Mouse (Mus musculus): Measurements from ENCODE around the gene Afap1l2.

Gene Afap1l2

DNA sequence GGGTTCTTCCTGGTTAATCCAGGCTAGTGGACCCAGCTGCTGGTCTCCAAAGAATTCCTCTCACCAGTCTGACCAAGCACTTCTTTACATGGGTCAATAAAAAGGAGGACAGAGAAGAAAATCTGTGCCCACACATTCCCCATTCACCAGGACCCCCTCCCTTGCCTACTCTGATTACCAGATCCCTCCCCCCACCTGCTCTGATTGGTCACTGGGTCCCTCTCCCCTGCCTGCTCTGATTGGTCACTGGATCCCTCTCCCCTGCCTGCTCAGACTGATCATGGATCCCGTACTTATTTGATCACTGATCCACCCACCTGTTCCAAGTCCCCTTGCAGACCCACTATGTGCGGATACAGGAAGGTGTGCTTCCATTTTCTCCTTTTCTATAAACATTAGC is 116.6 kb downstream of the Afap1l2 start:
- CTCF ChIA-PET, result no interaction called here

DNA sequence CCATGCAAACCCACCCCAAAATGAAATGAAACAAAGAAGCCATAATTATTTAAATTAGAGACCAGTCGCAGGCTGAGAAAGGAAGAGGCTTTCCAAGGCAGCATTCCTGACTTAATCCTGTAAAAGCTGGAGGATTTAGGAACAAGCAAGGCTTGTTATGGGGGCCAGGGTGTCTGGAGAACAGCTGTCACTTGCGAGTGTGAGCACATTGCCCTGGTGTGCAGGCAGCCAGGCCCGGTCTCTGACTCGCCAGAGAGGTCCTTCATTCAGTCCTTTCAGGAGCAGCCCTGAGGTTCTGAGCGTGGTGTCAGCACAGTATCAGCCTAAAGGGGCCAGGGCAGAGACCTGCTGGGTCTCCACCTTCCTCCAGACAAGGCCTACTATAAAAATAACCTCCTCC is 119.4 kb downstream of the Afap1l2 start:
- CTCF ChIA-PET, result no interaction called here

DNA sequence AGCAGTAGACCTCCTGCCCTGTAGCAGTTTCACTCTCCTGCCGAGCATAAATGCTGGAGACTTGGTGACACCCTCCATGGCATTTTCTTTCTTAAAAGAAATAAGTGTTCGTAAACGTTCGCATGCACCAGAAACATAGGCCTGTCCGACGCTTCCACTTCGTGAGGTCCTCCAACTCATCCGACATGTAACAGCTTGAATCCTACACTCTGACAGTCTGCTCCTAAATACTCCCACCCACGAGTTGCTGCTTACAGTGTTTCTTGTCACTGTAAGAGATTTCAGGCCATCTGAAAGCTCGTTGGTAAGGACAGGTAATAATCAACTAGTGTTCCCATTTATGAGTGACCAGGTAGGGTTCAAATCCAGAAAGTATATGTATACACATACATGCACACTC is 120.1 kb downstream of the Afap1l2 start:
- CTCF ChIA-PET, result no interaction called here

DNA sequence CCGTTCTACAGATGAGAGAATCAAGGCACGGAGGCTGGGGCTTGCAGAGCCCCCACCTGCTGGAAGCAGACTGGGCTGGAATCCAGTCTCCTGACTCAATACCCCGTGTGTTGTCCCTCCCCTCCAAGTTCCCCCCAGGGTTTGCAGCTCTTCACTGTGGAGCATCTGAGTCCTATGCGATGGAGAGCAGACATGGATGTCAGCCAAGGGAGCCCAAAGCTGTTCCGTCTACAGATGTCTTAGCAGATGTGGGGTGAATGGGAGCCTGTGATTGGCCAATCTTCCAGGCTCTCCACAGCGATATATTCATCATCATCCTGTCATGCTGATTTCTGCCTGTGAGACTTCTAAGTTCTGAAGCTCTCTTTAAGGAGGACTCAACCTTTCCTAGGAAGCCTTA is 130.7 kb downstream of the Afap1l2 start:
- CTCF ChIA-PET, result no interaction called here

DNA sequence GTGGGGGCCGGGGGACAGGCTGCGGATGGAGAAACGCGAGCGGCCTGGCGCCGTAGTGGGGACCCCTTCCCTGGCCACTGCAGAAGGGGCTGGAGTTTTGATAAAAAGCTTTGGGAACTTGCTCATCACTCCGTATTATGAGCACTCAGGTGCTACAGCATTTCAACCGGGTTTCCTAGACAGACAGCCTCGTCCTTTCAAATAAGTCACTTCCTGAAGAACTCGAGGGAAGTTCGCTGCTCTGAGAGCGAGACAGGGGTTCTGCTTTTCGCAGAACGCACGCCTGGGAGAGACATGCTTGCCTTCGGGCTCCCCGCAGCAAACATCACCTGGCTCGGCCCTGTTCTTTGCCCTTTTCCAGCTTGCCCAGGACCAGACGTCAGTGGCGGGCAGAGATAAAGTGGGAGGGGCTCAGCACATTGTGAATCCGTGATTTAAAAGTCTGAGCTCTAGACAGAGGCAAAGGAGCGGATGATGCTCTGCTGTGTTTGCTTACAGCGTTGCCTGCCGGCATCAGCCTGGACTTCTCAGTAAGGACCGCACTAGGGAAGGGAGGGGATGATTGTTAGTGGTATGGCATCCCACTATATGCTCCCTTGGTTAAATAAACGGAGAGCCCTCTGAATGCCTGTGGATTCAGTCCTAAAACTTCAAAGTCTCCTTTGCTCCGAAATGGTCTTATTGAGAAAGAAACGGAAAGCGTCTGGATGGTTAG is 133.3 kb downstream of the Afap1l2 start:
- CTCF ChIA-PET, result no interaction called here

DNA sequence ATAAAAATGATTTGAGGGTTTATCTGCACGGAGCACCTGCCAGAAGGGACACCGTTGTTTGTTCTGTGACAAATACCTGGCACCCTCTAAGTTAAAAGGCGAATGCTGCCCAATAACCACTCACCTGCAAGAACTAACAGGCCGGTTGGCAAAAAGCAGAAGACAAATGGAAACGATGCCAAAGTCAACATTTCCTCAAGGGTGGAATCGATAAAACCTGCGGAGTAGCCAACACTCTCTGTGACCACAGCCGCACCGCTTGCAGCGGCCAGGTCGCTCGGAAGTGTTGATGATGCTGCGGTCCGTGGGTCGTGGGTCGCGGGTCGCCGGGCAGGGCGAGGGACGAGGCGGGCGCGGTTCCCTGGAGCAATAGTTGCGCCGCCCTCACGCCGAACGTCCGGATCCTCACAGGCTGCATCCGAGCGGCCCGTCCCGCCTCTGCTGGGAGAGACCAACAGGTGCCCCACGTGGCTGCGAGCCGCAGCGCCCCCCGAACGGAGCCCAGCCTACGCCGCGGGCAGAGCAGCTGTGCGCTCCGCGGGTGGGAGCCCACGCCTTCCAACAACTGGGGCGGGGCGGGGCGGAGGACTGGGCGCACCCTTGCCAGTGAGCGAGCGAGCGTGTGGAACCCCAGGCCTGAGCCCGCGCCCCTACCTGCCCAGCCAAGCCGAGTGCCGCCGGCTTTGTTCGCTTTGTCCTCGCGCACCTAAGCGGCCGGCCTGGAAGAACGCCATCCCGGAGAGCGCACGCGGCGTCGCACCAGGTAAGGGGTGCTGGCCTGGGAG is 134.0 kb downstream of the Afap1l2 start, which contains the start of gene Vwa2:
Gene Vwa2 (plus strand): TSS at position 434 of the 785 bp plus-strand sequence.
- CTCF ChIA-PET, result no interaction called here

DNA sequence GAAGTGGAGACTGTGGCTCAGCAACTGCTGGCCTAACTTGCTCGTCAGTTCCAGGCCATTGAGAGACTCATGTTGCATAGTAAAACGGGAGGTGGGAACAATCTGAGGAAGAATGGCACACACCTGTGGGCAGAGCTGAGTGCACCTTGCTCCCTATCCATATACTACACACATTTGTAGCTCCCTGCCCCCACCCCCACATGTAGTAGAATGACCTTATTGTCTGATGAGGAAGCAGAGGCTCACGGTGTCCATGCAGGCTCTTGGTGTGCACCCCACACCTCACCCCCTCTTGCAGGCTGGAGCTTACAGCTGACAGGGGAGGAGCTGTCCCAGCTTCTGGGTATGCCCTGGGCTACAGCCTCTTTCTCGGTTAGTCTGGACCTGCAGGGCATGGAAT is 140.3 kb downstream of the Afap1l2 start:
- CTCF ChIA-PET, result no interaction called here
